ENCODE assay signal across 13 mouse cellular contexts in genomic region chr19:57375746-57376145, GRCm38 (mm10).
"Had no signal": no experiment of that assay in that cellular context is flagged by ENCODE, and none has a peak within 500 bp of the region (broad histone marks: within the 10 kb centered on the region; RNA-seq: fewer than 3 reads in every experiment).

No protein-coding gene starts in this region.

- DNase-seq: kidney, adult 2 months; kidney, postnatal 10 days; kidney, postnatal 36 days; liver, embryonic 13.5 days; lung, embryonic 14.5 days; thymus, postnatal 25 days had no signal

- H3K4me3 ChIP-seq: kidney, embryonic 15.5 days; left cerebral cortex, adult 2 months; liver, embryonic 13.5 days; midbrain, embryonic 12.5 days; midbrain, embryonic 15.5 days; neural tube, embryonic 12.5 days; neural tube, embryonic 15.5 days had no signal

- H3K27ac ChIP-seq: kidney, embryonic 15.5 days; left cerebral cortex, adult 2 months; liver, embryonic 13.5 days; macrophage; midbrain, embryonic 12.5 days; midbrain, embryonic 15.5 days; neural tube, embryonic 12.5 days; neural tube, embryonic 15.5 days had no signal

- H3K4me1 ChIP-seq: midbrain, embryonic 12.5 days; midbrain, embryonic 15.5 days; neural tube, embryonic 12.5 days; neural tube, embryonic 15.5 days had no signal
